17 mouse cellular contexts compared by ENCODE assay signal in genomic region chr11:74845784-74846183, GRCm38 (mm10). TPM values are rescaled to one million over a fixed set of nuclear protein-coding genes. Genes with fewer than 3 reads are reported as not detected.
A peak's percentile ranks its signal among the peaks of the same experiment; 100 is the strongest.
DNase-seq lines count a peak whose midpoint lies in the region; ATAC-seq and TF ChIP-seq lines count a peak whose summit lies in the region.
"Had no signal": no experiment of that assay in that cellular context is flagged by ENCODE, and none has a peak within 500 bp of the region (broad histone marks: within the 10 kb centered on the region; RNA-seq: fewer than 3 reads in every experiment).

No protein-coding gene starts in this region.

- no peak overlapping the region for H3K4me2 ChIP-seq in heart, postnatal 0 days (ENCODE audit: low read depth, low read length)
- no peak overlapping the region for H3K4me2 ChIP-seq in heart, embryonic 12.5 days
- no peak overlapping the region for H3K4me2 ChIP-seq in lung, embryonic 14.5 days
- H3K4me2 ChIP-seq: heart, embryonic 13.5 days; hindbrain, embryonic 15.5 days; lung, embryonic 15.5 days; midbrain, embryonic 12.5 days had no signal

- peak; percentile 31; the same call in 1 of the 2 replicates for TF ChIP-seq CTCF in heart, postnatal 0 days (IDR thresholded peaks at IDR 0.05; ENCODE audit: low read depth)
- TF ChIP-seq CTCF in lung, embryonic 14.5 days (IDR thresholded peaks at IDR 0.05; ENCODE audit: low read depth): peak; percentile 54
- TF ChIP-seq CTCF in E14TG2a.4 (conservative IDR thresholded peaks at IDR 0.05; ENCODE audit: low read length): peak; percentile 77
- TF ChIP-seq CTCF in cortical plate, adult 2 months (IDR thresholded peaks at IDR 0.05; ENCODE audit: extremely low read depth, insufficient read depth, low read length): peak; percentile 35

- 69% methylated on average over 3 of the region's 3 CpGs for WGBS in heart, postnatal 0 days
- WGBS in heart, embryonic 12.5 days: 68% methylated on average over 3 of the region's 3 CpGs
- 61% methylated on average over 3 of the region's 3 CpGs for WGBS in lung, embryonic 14.5 days

- DNase-seq in heart, postnatal 0 days (ENCODE audit: low spot score): no peak
- peak; percentile 22 for DNase-seq in lung, embryonic 14.5 days
- DNase-seq in lung, postnatal 36 days: no peak
- DNase-seq in adipocyte (ENCODE audit: low spot score): no peak
- no peak for DNase-seq in left cerebral cortex, adult 9 months (ENCODE audit: low spot score in 2 of 2)
- DNase-seq: adrenal gland, postnatal 25 days; cerebellum, adult 18-20 months; kidney, postnatal 10 days; right cerebral cortex, postnatal 14 days had no signal

- ATAC-seq in heart, postnatal 0 days (ENCODE audit: insufficient read depth, low read depth): no peak
- ATAC-seq in heart, embryonic 12.5 days (ENCODE audit: insufficient number of reproducible peaks, low FRiP score): no peak
- ATAC-seq in lung, embryonic 14.5 days (ENCODE audit: insufficient read depth): no peak

- H3K27ac ChIP-seq in heart, postnatal 0 days (ENCODE audit: low read depth): no peak overlapping the region
- H3K27ac ChIP-seq in heart, embryonic 12.5 days (ENCODE audit: poor library complexity, severe bottlenecking): no peak overlapping the region
- H3K27ac ChIP-seq in lung, embryonic 14.5 days (ENCODE audit: low read depth): no peak overlapping the region
- H3K27ac ChIP-seq in cortical plate, adult 2 months (ENCODE audit: insufficient read depth, low read length): no peak overlapping the region
- H3K27ac ChIP-seq: forebrain, embryonic 10.5 days; heart, embryonic 13.5 days; hindbrain, embryonic 15.5 days; lung, embryonic 15.5 days; midbrain, embryonic 12.5 days had no signal

- no peak overlapping the region for H3K4me3 ChIP-seq in heart, postnatal 0 days (ENCODE audit: low read depth, low read length)
- no peak overlapping the region for H3K4me3 ChIP-seq in heart, embryonic 12.5 days
- H3K4me3 ChIP-seq in lung, embryonic 14.5 days (ENCODE audit: low read depth, low read length): no peak overlapping the region
- no peak overlapping the region for H3K4me3 ChIP-seq in E14TG2a.4 (replicated peaks; ENCODE audit: low read length)
- no peak overlapping the region for H3K4me3 ChIP-seq in cortical plate, adult 2 months (ENCODE audit: insufficient read depth, low read length)
- H3K4me3 ChIP-seq: forebrain, embryonic 10.5 days; heart, embryonic 13.5 days; hindbrain, embryonic 15.5 days; lung, embryonic 15.5 days; midbrain, embryonic 12.5 days had no signal

- H3K9ac ChIP-seq in heart, postnatal 0 days (replicated peaks; ENCODE audit: low read depth, low read length): no peak overlapping the region
- H3K9ac ChIP-seq in heart, embryonic 12.5 days: no peak overlapping the region
- H3K9ac ChIP-seq in lung, embryonic 14.5 days: no peak overlapping the region
- H3K9ac ChIP-seq: heart, embryonic 13.5 days; hindbrain, embryonic 15.5 days; lung, embryonic 15.5 days; midbrain, embryonic 12.5 days had no signal

- TF ChIP-seq POLR2A in cortical plate, adult 2 months (IDR thresholded peaks at IDR 0.05; ENCODE audit: extremely low read depth, insufficient read depth, low read length): no peak

- H3K4me1 ChIP-seq in heart, postnatal 0 days (ENCODE audit: control insufficient read depth, insufficient read depth): peaks cover 30% of the 10 kb centered on the region
- peaks cover 61% of the 10 kb centered on the region for H3K4me1 ChIP-seq in heart, embryonic 12.5 days (replicated peaks)
- no peaks in the 10 kb centered on the region for H3K4me1 ChIP-seq in lung, embryonic 14.5 days (ENCODE audit: insufficient read depth)
- H3K4me1 ChIP-seq in E14TG2a.4 (replicated peaks; ENCODE audit: low read depth, low read length): peaks cover 82% of the 10 kb centered on the region
- peaks cover 2% of the 10 kb centered on the region; the same call in 1 of the 2 replicates for H3K4me1 ChIP-seq in cortical plate, adult 2 months (ENCODE audit: control insufficient read depth, insufficient read depth, low read length)

- H3K27me3 ChIP-seq in heart, postnatal 0 days (ENCODE audit: control insufficient read depth, insufficient read depth, low read length): no peaks in the 10 kb centered on the region
- H3K27me3 ChIP-seq in heart, embryonic 12.5 days (replicated peaks): no peaks in the 10 kb centered on the region
- H3K27me3 ChIP-seq in lung, embryonic 14.5 days (ENCODE audit: insufficient read depth, low read length): no peaks in the 10 kb centered on the region
- no peaks in the 10 kb centered on the region for H3K27me3 ChIP-seq in E14TG2a.4 (ENCODE audit: insufficient read depth, low read length)
- H3K27me3 ChIP-seq: heart, embryonic 13.5 days; hindbrain, embryonic 15.5 days; lung, embryonic 15.5 days; midbrain, embryonic 12.5 days had no signal

- H3K36me3 ChIP-seq in heart, postnatal 0 days (replicated peaks; ENCODE audit: control insufficient read depth, insufficient read depth, low read length): peaks cover 14% of the 10 kb centered on the region
- peaks cover 46% of the 10 kb centered on the region for H3K36me3 ChIP-seq in heart, embryonic 12.5 days
- peaks cover 28% of the 10 kb centered on the region for H3K36me3 ChIP-seq in lung, embryonic 14.5 days (ENCODE audit: insufficient read depth)
- H3K36me3 ChIP-seq in E14TG2a.4 (ENCODE audit: insufficient read depth, low read length): peaks cover 68% of the 10 kb centered on the region

- H3K9me3 ChIP-seq in heart, postnatal 0 days (replicated peaks; ENCODE audit: control insufficient read depth, low read length): peaks cover 3% of the 10 kb centered on the region; the same call in 1 of the 2 replicates
- H3K9me3 ChIP-seq in heart, embryonic 12.5 days (replicated peaks): peaks cover 4% of the 10 kb centered on the region; the same call in 1 of the 2 replicates
- H3K9me3 ChIP-seq in lung, embryonic 14.5 days (ENCODE audit: low read depth, low read length): no peaks in the 10 kb centered on the region; the same call in 1 of the 2 replicates
- H3K9me3 ChIP-seq in E14TG2a.4 (ENCODE audit: low read length): peaks cover 8% of the 10 kb centered on the region; the same call in 1 of the 2 replicates
- H3K9me3 ChIP-seq: hindbrain, embryonic 15.5 days; lung, embryonic 15.5 days had no signal

- TF ChIP-seq EP300 in heart, postnatal 0 days (IDR thresholded peaks at IDR 0.05; ENCODE audit: low read depth): no peak

RNA-seq across cellular contexts. Expression of gene Mnt, which starts 15.1 kb away (rescaled TPM):
- total RNA-seq in heart, postnatal 0 days (2014; rRNA removed; ENCODE audit: low replicate concordance): 9.0 TPM in 2 replicates
- 1.8 and 2.3 TPM in 2 replicates for polyA plus RNA-seq in heart, postnatal 0 days (2015; fragmentation: Nextera tagmentation; extraction: Ambion mirVana)
- 4.0 and 4.8 TPM in 2 replicates for polyA plus RNA-seq in heart, embryonic 12.5 days (2016; fragmentation: Nextera tagmentation; extraction: Ambion mirVana)
- 4.3 and 4.4 TPM in 2 replicates for polyA plus RNA-seq in lung, embryonic 14.5 days (2014; fragmentation: Nextera tagmentation; extraction: Ambion mirVana)
- polyA plus RNA-seq in cortical plate, adult 2 months (2012; rRNA removed): 19.9 and 22.1 TPM in 2 replicates

RNA-seq across cellular contexts. Expression of gene Sgsm2, which starts 51.1 kb away (rescaled TPM):
- total RNA-seq in heart, postnatal 0 days (2014; rRNA removed; ENCODE audit: low replicate concordance): 9.2 and 11.7 TPM in 2 replicates
- polyA plus RNA-seq in heart, postnatal 0 days (2015; fragmentation: Nextera tagmentation; extraction: Ambion mirVana): 2.3 and 2.5 TPM in 2 replicates
- 6.5 and 6.6 TPM in 2 replicates for polyA plus RNA-seq in heart, embryonic 12.5 days (2016; fragmentation: Nextera tagmentation; extraction: Ambion mirVana)
- polyA plus RNA-seq in lung, embryonic 14.5 days (2014; fragmentation: Nextera tagmentation; extraction: Ambion mirVana): 4.8 and 5.4 TPM in 2 replicates
- 82.7 and 91.9 TPM in 2 replicates for polyA plus RNA-seq in cortical plate, adult 2 months (2012; rRNA removed)

RNA-seq across cellular contexts. Expression of gene Tsr1, which starts 52.1 kb away (rescaled TPM):
- total RNA-seq in heart, postnatal 0 days (2014; rRNA removed; ENCODE audit: low replicate concordance): 17.5 and 20.9 TPM in 2 replicates
- polyA plus RNA-seq in heart, postnatal 0 days (2015; fragmentation: Nextera tagmentation; extraction: Ambion mirVana): 11.2 and 13.3 TPM in 2 replicates
- polyA plus RNA-seq in heart, embryonic 12.5 days (2016; fragmentation: Nextera tagmentation; extraction: Ambion mirVana): 31.6 and 33.5 TPM in 2 replicates
- polyA plus RNA-seq in lung, embryonic 14.5 days (2014; fragmentation: Nextera tagmentation; extraction: Ambion mirVana): 55.1 and 57.5 TPM in 2 replicates
- 18.1 and 19.0 TPM in 2 replicates for polyA plus RNA-seq in cortical plate, adult 2 months (2012; rRNA removed)

Comparison
In these comparisons a context has a peak if more than half of its experiments do, and no peak if none do; other contexts are left out.
1. RNA of gene Sgsm2, which starts 51.1 kb away (polyA plus RNA-seq): 82.7 to 91.9 TPM in cortical plate, adult 2 months; 6.5 to 6.6 TPM in heart, embryonic 12.5 days, 4.8 to 5.4 TPM in lung, embryonic 14.5 days and 2.3 to 2.5 TPM in heart, postnatal 0 days; every median in the first group is over 10 times any median in the second.
2. Peak in every context shown above with its lines, with median percentiles within 50 percentile points of each other: CTCF ChIP-seq.